ENCODE assay signal across 8 mouse cellular contexts in genomic region chr3:106000707-106001375, GRCm38 (mm10). TPM values are rescaled to one million over a fixed set of nuclear protein-coding genes. Genes with fewer than 3 reads are reported as not detected.
DNase-seq lines count a peak whose midpoint lies in the region; ATAC-seq and TF ChIP-seq lines count a peak whose summit lies in the region.

No protein-coding gene starts in this region.

- peak overlapping the region; percentile 23 for H3K4me3 ChIP-seq in left cerebral cortex, adult 2 months
- peak overlapping the region; percentile 21 for H3K4me3 ChIP-seq in cortical plate, adult 2 months (ENCODE audit: insufficient read depth, low read length)
- peak overlapping the region; percentile 28 for H3K4me3 ChIP-seq in hindbrain, postnatal 0 days (ENCODE audit: low read length)
- no peak overlapping the region for H3K4me3 ChIP-seq in neural tube, embryonic 12.5 days

- peak overlapping the region; percentile 57 for H3K4me2 ChIP-seq in hindbrain, postnatal 0 days (ENCODE audit: low read depth, low read length)
- peak overlapping the region; percentile 49 for H3K4me2 ChIP-seq in neural tube, embryonic 12.5 days (replicated peaks)

- H3K27me3 ChIP-seq in hindbrain, postnatal 0 days (ENCODE audit: insufficient read depth, low read length) = no peaks in the 10 kb centered on the region
- H3K27me3 ChIP-seq in neural tube, embryonic 12.5 days (replicated peaks) = no peaks in the 10 kb centered on the region

- no peak for DNase-seq in left cerebral cortex, adult 2 months (ENCODE audit: extremely low spot score in 1 of 2, low spot score in 2 of 2)
- DNase-seq in left cerebral cortex, adult 18-20 months (ENCODE audit: low spot score in 2 of 2) = no peak
- DNase-seq in hindbrain, postnatal 0 days (ENCODE audit: low spot score) = peak; percentile 12
- DNase-seq in adipocyte (ENCODE audit: low spot score) = no peak
- DNase-seq in adrenal gland, adult 2 months = no peak
- no peak for DNase-seq in right cerebral cortex, adult 18-20 months

- H3K27ac ChIP-seq in left cerebral cortex, adult 2 months = no peak overlapping the region
- H3K27ac ChIP-seq in cortical plate, adult 2 months (ENCODE audit: insufficient read depth, low read length) = no peak overlapping the region
- no peak overlapping the region for H3K27ac ChIP-seq in hindbrain, postnatal 0 days
- H3K27ac ChIP-seq in neural tube, embryonic 12.5 days = no peak overlapping the region

- H3K36me3 ChIP-seq in hindbrain, postnatal 0 days (ENCODE audit: insufficient read depth, low read length) = no peaks in the 10 kb centered on the region
- H3K36me3 ChIP-seq in neural tube, embryonic 12.5 days = no peaks in the 10 kb centered on the region

- TF ChIP-seq CTCF in left cerebral cortex, adult 2 months (IDR thresholded peaks at IDR 0.05) = no peak
- no peak for TF ChIP-seq CTCF in cortical plate, adult 2 months (IDR thresholded peaks at IDR 0.05; ENCODE audit: extremely low read depth, insufficient read depth, low read length)
- no peak for TF ChIP-seq CTCF in hindbrain, postnatal 0 days (IDR thresholded peaks at IDR 0.05; ENCODE audit: low read depth)

- no peaks in the 10 kb centered on the region for H3K9me3 ChIP-seq in hindbrain, postnatal 0 days (ENCODE audit: low read length)
- no peaks in the 10 kb centered on the region for H3K9me3 ChIP-seq in neural tube, embryonic 12.5 days

- no peak overlapping the region for H3K9ac ChIP-seq in hindbrain, postnatal 0 days (replicated peaks; ENCODE audit: low read length)
- no peak overlapping the region for H3K9ac ChIP-seq in neural tube, embryonic 12.5 days

- peak; percentile 45; the same call in 1 of the 2 replicates for ATAC-seq in hindbrain, postnatal 0 days
- no peak; the same call in 1 of the 2 replicates for ATAC-seq in neural tube, embryonic 12.5 days (ENCODE audit: low FRiP score, low read depth)

- H3K4me1 ChIP-seq in cortical plate, adult 2 months (ENCODE audit: control insufficient read depth, insufficient read depth, low read length) = no peaks in the 10 kb centered on the region
- no peaks in the 10 kb centered on the region for H3K4me1 ChIP-seq in hindbrain, postnatal 0 days (ENCODE audit: insufficient read depth, low read length)
- H3K4me1 ChIP-seq in neural tube, embryonic 12.5 days = peaks cover 8% of the 10 kb centered on the region; the same call in 1 of the 2 replicates

- WGBS in hindbrain, postnatal 0 days = 21% methylated on average over 11 of the region's 11 CpGs
- 23% methylated on average over 11 of the region's 11 CpGs for WGBS in neural tube, embryonic 12.5 days

- no peak for TF ChIP-seq POLR2A in cortical plate, adult 2 months (IDR thresholded peaks at IDR 0.05; ENCODE audit: extremely low read depth, insufficient read depth, low read length)

- intact Hi-C loops in left cerebral cortex, adult 2 months (cut with DNase I) = no loop called here

RNA-seq across cellular contexts. Expression of gene Pifo, which starts 13.6 kb away (rescaled TPM):
- total RNA-seq in left cerebral cortex, adult 2 months (2021) = under 1 TPM in 1 of 2 experiments, not detected in 1; 0.79 TPM
- total RNA-seq in left cerebral cortex, adult 18-20 months (2021) = not detected
- 0.38 and 1.5 TPM in 2 replicates for polyA plus RNA-seq in cortical plate, adult 2 months (2012; rRNA removed)
- total RNA-seq in hindbrain, postnatal 0 days (2014; rRNA removed) = 2.0 and 4.3 TPM in 2 replicates
- 9.8 and 11.1 TPM in 2 replicates for polyA plus RNA-seq in hindbrain, postnatal 0 days (2015; fragmentation: Nextera tagmentation; extraction: Ambion mirVana)
- polyA plus RNA-seq in neural tube, embryonic 12.5 days (2016; fragmentation: Nextera tagmentation; extraction: Ambion mirVana) = 0.22 TPM in 1 of 2 replicates, not detected in the other
- total RNA-seq in adrenal gland, adult 2 months (2021) = not detected
- polyA plus RNA-seq in adrenal gland, adult 2 months (2012; rRNA removed) = not detected in 2 replicates

RNA-seq across cellular contexts. Expression of gene Ovgp1, which starts 27.3 kb away (rescaled TPM):
- 1 to 10 TPM; 2.6 to 2.7 TPM for total RNA-seq in left cerebral cortex, adult 2 months (2021)
- total RNA-seq in left cerebral cortex, adult 18-20 months (2021) = 1 to 10 TPM; 2.0 to 2.4 TPM
- 9.1 and 10.2 TPM in 2 replicates for polyA plus RNA-seq in cortical plate, adult 2 months (2012; rRNA removed)
- 5.0 and 6.3 TPM in 2 replicates for total RNA-seq in hindbrain, postnatal 0 days (2014; rRNA removed)
- polyA plus RNA-seq in hindbrain, postnatal 0 days (2015; fragmentation: Nextera tagmentation; extraction: Ambion mirVana) = 4.5 and 5.3 TPM in 2 replicates
- polyA plus RNA-seq in neural tube, embryonic 12.5 days (2016; fragmentation: Nextera tagmentation; extraction: Ambion mirVana) = 2.6 and 3.1 TPM in 2 replicates
- 1 to 10 TPM in 1 of 2 experiments, under 1 TPM in 1; 0.38 to 1.1 TPM for total RNA-seq in adrenal gland, adult 2 months (2021)
- polyA plus RNA-seq in adrenal gland, adult 2 months (2012; rRNA removed) = 0.58 and 0.77 TPM in 2 replicates

RNA-seq across cellular contexts. Expression of gene Chil5, which starts 31.8 kb away (rescaled TPM):
- not detected for total RNA-seq in left cerebral cortex, adult 2 months (2021)
- not detected for total RNA-seq in left cerebral cortex, adult 18-20 months (2021)
- polyA plus RNA-seq in cortical plate, adult 2 months (2012; rRNA removed) = 0.19 TPM in 2 replicates
- not detected in 2 replicates for total RNA-seq in hindbrain, postnatal 0 days (2014; rRNA removed)
- polyA plus RNA-seq in hindbrain, postnatal 0 days (2015; fragmentation: Nextera tagmentation; extraction: Ambion mirVana) = 0.23 and 0.30 TPM in 2 replicates
- polyA plus RNA-seq in neural tube, embryonic 12.5 days (2016; fragmentation: Nextera tagmentation; extraction: Ambion mirVana) = not detected in 2 replicates
- total RNA-seq in adrenal gland, adult 2 months (2021) = not detected
- not detected in 2 replicates for polyA plus RNA-seq in adrenal gland, adult 2 months (2012; rRNA removed)

RNA-seq across cellular contexts. Expression of gene Atp5f1, which starts 40.9 kb away (rescaled TPM):
- total RNA-seq in left cerebral cortex, adult 2 months (2021) = 100 to 1,000 TPM; 228 to 249 TPM
- total RNA-seq in left cerebral cortex, adult 18-20 months (2021) = 100 to 1,000 TPM; 247 to 264 TPM
- 303 and 309 TPM in 2 replicates for polyA plus RNA-seq in cortical plate, adult 2 months (2012; rRNA removed)
- total RNA-seq in hindbrain, postnatal 0 days (2014; rRNA removed) = 233 and 276 TPM in 2 replicates
- polyA plus RNA-seq in hindbrain, postnatal 0 days (2015; fragmentation: Nextera tagmentation; extraction: Ambion mirVana) = 607 and 619 TPM in 2 replicates
- polyA plus RNA-seq in neural tube, embryonic 12.5 days (2016; fragmentation: Nextera tagmentation; extraction: Ambion mirVana) = 518 and 558 TPM in 2 replicates
- total RNA-seq in adrenal gland, adult 2 months (2021) = 100 to 1,000 TPM; 364 to 394 TPM
- 191 and 198 TPM in 2 replicates for polyA plus RNA-seq in adrenal gland, adult 2 months (2012; rRNA removed)

RNA-seq across cellular contexts. Expression of gene Wdr77, which starts 41.7 kb away (rescaled TPM):
- 10 to 100 TPM; 50.1 to 50.2 TPM for total RNA-seq in left cerebral cortex, adult 2 months (2021)
- 10 to 100 TPM; 43.4 to 53.4 TPM for total RNA-seq in left cerebral cortex, adult 18-20 months (2021)
- polyA plus RNA-seq in cortical plate, adult 2 months (2012; rRNA removed) = 43.1 and 47.0 TPM in 2 replicates
- 66.7 and 70.7 TPM in 2 replicates for total RNA-seq in hindbrain, postnatal 0 days (2014; rRNA removed)
- 85.1 and 88.0 TPM in 2 replicates for polyA plus RNA-seq in hindbrain, postnatal 0 days (2015; fragmentation: Nextera tagmentation; extraction: Ambion mirVana)
- 99.3 and 102 TPM in 2 replicates for polyA plus RNA-seq in neural tube, embryonic 12.5 days (2016; fragmentation: Nextera tagmentation; extraction: Ambion mirVana)
- 10 to 100 TPM; 63.8 to 68.6 TPM for total RNA-seq in adrenal gland, adult 2 months (2021)
- 19.8 and 23.4 TPM in 2 replicates for polyA plus RNA-seq in adrenal gland, adult 2 months (2012; rRNA removed)
